Mouse (Mus musculus) right cerebral cortex, postnatal 36 days (tissue): Measurements from ENCODE around the gene Rps13.

Experiments
- DNase-seq, 2 experiments: peaks; one replicate each; pipeline ENCODE4 v3.0.0; 2022; ENCODE audit warnings: low spot score in 2 of 2, mixed read lengths in 1 of 2

Gene Rps13

GRCm38 (mm10) chr7:116292377-116292776, 41.6 kb downstream of the Rps13 start:
- DNase-seq = no peak

- DNase-seq = no peak
These were observed 43.4 kb downstream of the Rps13 start for GRCm38 (mm10) chr7:116290559-116290958.

GRCm38 (mm10) chr7:116288996-116289395, 45.0 kb downstream of the Rps13 start:
- DNase-seq = no peak

DNA sequence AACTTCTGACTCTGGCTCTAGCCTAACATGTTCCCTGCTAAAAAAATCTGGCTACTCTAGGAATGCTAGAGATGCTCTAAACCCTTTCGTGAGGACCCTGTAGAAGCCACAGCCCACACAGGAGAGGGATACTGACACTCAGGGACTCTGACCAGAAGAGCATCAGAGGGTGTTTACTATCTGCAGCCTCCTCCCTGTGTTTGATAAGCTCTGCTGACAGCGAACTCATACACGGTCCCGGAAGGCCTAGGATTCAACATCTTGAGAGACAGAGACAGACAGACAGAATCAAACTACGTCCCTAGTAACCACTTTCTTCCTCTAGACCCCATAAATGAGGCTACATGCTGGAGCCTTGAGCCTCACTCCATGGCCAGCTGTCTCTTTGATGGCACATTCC, 46.0 kb downstream of the Rps13 start:
- DNase-seq = no peak

DNA sequence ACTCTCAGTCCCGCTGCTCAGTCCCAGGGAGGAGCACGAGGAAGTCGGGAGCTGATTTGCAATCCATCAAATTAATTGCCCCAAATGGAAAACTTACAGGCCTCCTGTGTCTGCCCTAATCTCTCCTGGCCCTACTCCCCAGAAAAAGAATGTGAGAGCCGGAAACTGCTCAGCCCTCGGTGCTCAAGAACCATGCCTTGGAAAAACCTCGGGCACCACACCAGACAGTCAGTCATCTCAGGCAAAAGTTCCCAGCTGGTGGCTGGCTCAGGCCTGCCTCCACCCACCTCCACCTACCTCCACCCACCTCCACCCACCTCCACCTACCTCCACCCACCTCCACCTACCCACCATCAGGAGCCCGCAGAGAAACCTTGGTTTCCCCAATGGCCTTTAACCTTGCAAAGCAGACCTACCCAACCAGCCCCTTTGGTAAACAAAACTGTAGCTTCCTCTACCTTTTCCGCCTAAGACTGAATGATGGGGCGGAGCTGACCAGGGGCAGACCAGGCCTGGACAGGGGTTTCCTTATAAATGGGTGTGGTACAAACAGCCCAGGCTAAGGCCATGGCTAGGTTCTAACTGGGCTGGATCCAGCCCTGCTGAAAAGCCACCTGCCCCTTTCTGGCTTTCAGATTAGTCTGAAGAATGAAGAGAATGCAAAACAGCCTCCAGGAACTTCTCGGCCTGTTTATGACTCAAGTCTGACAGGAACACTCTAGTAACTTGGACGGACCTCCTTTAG, 47.2 kb downstream of the Rps13 start:
- no peak for DNase-seq

DNA sequence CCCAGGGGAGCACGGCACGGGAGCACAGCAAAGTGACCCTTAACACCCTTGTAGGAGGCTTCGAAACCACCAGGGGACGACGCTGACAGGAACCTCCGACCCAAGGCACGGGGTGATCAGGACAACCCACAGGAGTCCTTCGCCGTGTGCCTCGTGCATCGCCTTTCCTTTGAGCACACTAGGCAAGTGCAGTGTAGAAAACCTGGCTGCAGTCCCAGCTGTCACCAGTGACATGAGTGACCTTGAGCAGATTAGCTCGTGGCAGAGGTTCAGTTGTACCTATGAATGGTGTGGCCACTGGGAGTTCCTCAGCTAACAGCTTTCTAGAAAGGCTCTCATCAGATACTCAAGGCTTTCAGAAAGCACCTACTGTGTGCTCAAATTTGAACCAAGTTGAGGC, 47.8 kb downstream of the Rps13 start:
- DNase-seq = no peak

DNA sequence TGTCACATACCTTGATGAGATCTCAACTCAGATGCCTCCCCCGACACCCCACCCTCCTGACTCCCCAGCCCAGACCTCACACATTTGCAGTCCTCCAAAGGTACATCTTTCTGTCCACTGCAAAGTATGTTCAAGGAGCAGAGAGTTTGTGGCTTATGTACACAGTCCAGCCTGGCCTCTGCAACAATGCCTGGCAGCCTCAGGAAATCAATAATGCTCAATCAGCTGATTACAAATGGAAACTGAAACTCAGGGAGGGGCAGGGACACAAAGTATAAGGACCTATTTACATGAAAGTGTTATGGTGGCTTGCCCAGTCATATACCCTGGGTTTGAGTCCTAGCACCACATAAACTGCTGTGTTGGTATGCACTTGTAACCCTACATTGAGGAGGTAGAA, 48.8 kb downstream of the Rps13 start:
- no peak for DNase-seq

GRCm38 (mm10) chr7:116282755-116283154, 51.2 kb downstream of the Rps13 start:
- DNase-seq = peak in 1 of 2 experiments; percentile 20
